Mouse (Mus musculus) left cerebral cortex, adult 18-20 months (tissue): ENCODE results near the gene Edf1. TPM values are rescaled to one million over a fixed set of nuclear protein-coding genes. Genes with fewer than 3 reads are reported as not detected.

Experiments used
- DNase-seq, 2 experiments: peaks; one replicate each; pipeline ENCODE4 v3.0.0; 2021 to 2022; ENCODE audit warnings: low spot score in 2 of 2, mixed read lengths in 1 of 2
- total RNA-seq, 2 experiments: library from RNA; stranded (reverse); gene quantifications; 2 replicates each; pipeline ENCODE4 v1.2.3; 2021

Gene Edf1
- total RNA-seq, 2 experiments from 2014 or later, result 199 to 203 TPM

GRCm38 (mm10) chr2:25558774-25559173, 1.1 kb downstream of the Edf1 start:
- DNase-seq, result no peak

- DNase-seq, result no peak
Observed at GRCm38 (mm10) chr2:25560551-25560950, 2.9 kb downstream of the Edf1 start.

- no peak for DNase-seq
Observed at GRCm38 (mm10) chr2:25561946-25562345, 4.3 kb downstream of the Edf1 start.

- no peak for DNase-seq
Observed at GRCm38 (mm10) chr2:25565741-25566140, 8.1 kb downstream of the Edf1 start.

GRCm38 (mm10) chr2:25566558-25566957, 8.9 kb downstream of the Edf1 start:
- DNase-seq, result no peak

- no peak for DNase-seq
Observed at GRCm38 (mm10) chr2:25568473-25569019, 10.9 kb downstream of the Edf1 start.

- DNase-seq, result no peak
Observed at GRCm38 (mm10) chr2:25569323-25569722, 11.7 kb downstream of the Edf1 start.

- DNase-seq, result no peak
Observed at GRCm38 (mm10) chr2:25571221-25571620, 13.6 kb downstream of the Edf1 start.

- no peak for DNase-seq
Observed at GRCm38 (mm10) chr2:25573068-25573467, 15.4 kb downstream of the Edf1 start.

GRCm38 (mm10) chr2:25574136-25574535, 16.5 kb downstream of the Edf1 start:
- no peak for DNase-seq

GRCm38 (mm10) chr2:25574579-25575431, 17.2 kb downstream of the Edf1 start, which contains the start of the genes Mamdc4 and Phpt1:
Gene Mamdc4, minus strand, starts transcription at chr2:25574845.
Gene Phpt1, minus strand, starts transcription at chr2:25575224.
- peak; percentile 91 to 95 for DNase-seq

GRCm38 (mm10) chr2:25575432-25576027, 17.9 kb downstream of the Edf1 start:
- DNase-seq, result peak in 1 of 2 experiments; percentile 47

- peak in 1 of 2 experiments; percentile 56 for DNase-seq
Observed at GRCm38 (mm10) chr2:25576028-25576850, 18.6 kb downstream of the Edf1 start.

- DNase-seq, result peak in 1 of 2 experiments; percentile 49
Observed at GRCm38 (mm10) chr2:25576965-25577891, 19.6 kb downstream of the Edf1 start.

- no peak for DNase-seq
Observed at GRCm38 (mm10) chr2:25577951-25578795, 20.5 kb downstream of the Edf1 start.

- no peak for DNase-seq
Observed at GRCm38 (mm10) chr2:25578796-25579736, 21.4 kb downstream of the Edf1 start.

- peak; percentile 53 to 60 for DNase-seq
Observed at GRCm38 (mm10) chr2:25579737-25580460, 22.3 kb downstream of the Edf1 start.
